Mouse (Mus musculus): Measurements from ENCODE around the gene Ccnf. TPM values are rescaled to one million over a fixed set of nuclear protein-coding genes. Genes with fewer than 3 reads are reported as not detected.

Ccnf gene
- polyA plus RNA-seq, 1 experiment from 2014 or later: 92.1 TPM

DNA sequence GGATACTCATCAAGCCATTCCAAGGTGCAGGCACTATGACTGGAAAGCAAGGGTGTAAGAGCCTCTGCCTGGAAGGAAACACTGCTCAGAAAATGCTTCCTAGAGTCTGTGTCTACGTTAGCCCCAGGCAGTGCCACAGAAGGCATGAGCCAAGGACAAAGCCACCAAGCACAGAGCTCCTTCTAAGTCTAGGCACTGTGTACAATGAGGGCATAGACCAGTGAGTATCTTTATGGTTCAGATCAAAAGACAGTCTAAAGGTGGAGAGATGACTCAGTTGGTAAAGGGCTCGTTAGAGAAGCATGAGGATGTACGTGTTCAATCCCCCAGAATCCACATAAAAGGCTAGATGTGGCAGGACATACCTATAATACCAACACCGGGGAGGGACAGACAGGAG is 50.2 kb downstream of the Ccnf start:
- Histone ChIP-seq H3K4me1 (ENCODE audit: control insufficient read depth, insufficient read depth, low read length) (peaks cover 5% of the 10 kb centered on the region; the same call in 1 of the 2 replicates), H3K4me2 (ENCODE audit: low read depth) (no peak overlapping the region), H3K9me3 (ENCODE audit: control insufficient read depth, low read length) (no peaks in the 10 kb centered on the region), H3K4me3 (ENCODE audit: low read depth, low read length) (no peak overlapping the region), H3K9ac (ENCODE audit: low read length) (no peak overlapping the region), H3K27ac (ENCODE audit: low read depth, low read length) (no peak overlapping the region), H3K27me3 (ENCODE audit: control insufficient read depth, insufficient read depth, low read length) (peaks cover 2% of the 10 kb centered on the region; the same call in 1 of the 2 replicates), H3K36me3 (ENCODE audit: control insufficient read depth, insufficient read depth, low read length) (no peaks in the 10 kb centered on the region)
- 81% methylated on average over 4 of the region's 4 CpGs for WGBS
- ATAC-seq (ENCODE audit: insufficient read depth, low FRiP score, low TSS enrichment): no peak
- no peak for DNase-seq (ENCODE audit: low spot score)

DNA sequence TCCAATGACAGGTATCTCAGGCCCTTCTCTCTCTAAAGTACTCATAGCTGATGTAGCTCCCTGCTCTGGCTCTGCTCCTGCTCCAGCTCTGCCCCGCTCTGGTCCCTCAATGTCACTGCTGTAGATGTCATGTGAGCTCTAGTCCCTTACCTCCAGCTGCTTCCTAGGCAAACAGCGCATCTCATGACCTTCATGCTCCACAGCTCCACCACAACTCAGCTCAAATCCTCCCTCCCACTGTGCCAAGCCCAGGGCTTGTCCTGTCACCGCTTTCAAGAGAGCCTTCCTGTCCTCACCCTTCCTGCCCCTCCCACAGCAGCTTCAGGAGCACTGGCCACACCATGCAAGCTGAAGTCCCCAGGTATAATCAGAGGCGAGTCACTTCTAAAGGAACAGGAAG is 51.5 kb downstream of the Ccnf start:
- 75% methylated on average over 4 of the region's 4 CpGs for WGBS
- ATAC-seq (ENCODE audit: insufficient read depth, low FRiP score, low TSS enrichment): no peak

DNA sequence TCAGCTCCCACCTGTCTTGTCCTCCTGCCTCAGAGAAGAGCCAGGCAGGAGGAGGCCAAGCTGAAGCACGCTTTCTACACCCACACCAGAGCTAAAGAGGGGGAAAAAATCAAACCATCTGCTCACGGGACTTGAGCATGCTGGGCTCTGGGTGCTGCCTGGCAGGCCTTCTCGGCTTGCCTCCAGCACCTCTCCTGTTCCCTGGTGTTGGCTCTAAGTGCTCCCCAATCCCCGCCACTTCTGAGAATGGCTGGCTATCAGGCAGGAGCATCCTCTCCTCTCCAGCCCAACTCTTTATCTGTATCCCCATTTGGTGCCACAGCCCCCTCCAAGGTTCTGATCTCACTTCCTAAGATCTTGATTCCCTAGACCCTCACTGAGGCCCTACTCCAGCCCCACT is 52.0 kb downstream of the Ccnf start:
- Histone ChIP-seq H3K27ac (ENCODE audit: low read depth, low read length) (no peak overlapping the region), H3K9ac (ENCODE audit: low read length) (no peak overlapping the region; the same call in 1 of the 2 replicates), H3K9me3 (ENCODE audit: control insufficient read depth, low read length) (no peaks in the 10 kb centered on the region), H3K4me3 (ENCODE audit: low read depth, low read length) (no peak overlapping the region), H3K4me1 (ENCODE audit: control insufficient read depth, insufficient read depth, low read length) (no peaks in the 10 kb centered on the region), H3K27me3 (ENCODE audit: control insufficient read depth, insufficient read depth, low read length) (no peaks in the 10 kb centered on the region), H3K36me3 (ENCODE audit: control insufficient read depth, insufficient read depth, low read length) (no peaks in the 10 kb centered on the region), H3K4me2 (ENCODE audit: low read depth) (no peak overlapping the region)
- DNase-seq (ENCODE audit: low spot score): no peak
- ATAC-seq (ENCODE audit: insufficient read depth, low FRiP score, low TSS enrichment): no peak
- 87% methylated on average over 4 of the region's 4 CpGs for WGBS

More for the DNA sequence above, 51.5 kb downstream of the Ccnf start:
- Histone ChIP-seq H3K4me1 (ENCODE audit: control insufficient read depth, insufficient read depth, low read length) (peaks cover 1% of the 10 kb centered on the region; the same call in 1 of the 2 replicates), H3K36me3 (ENCODE audit: control insufficient read depth, insufficient read depth, low read length) (no peaks in the 10 kb centered on the region), H3K9ac (ENCODE audit: low read length) (no peak overlapping the region), H3K27me3 (ENCODE audit: control insufficient read depth, insufficient read depth, low read length) (no peaks in the 10 kb centered on the region), H3K27ac (ENCODE audit: low read depth, low read length) (no peak overlapping the region), H3K4me3 (ENCODE audit: low read depth, low read length) (no peak overlapping the region), H3K4me2 (ENCODE audit: low read depth) (no peak overlapping the region), H3K9me3 (ENCODE audit: control insufficient read depth, low read length) (no peaks in the 10 kb centered on the region)
- no peak for DNase-seq (ENCODE audit: low spot score)

DNA sequence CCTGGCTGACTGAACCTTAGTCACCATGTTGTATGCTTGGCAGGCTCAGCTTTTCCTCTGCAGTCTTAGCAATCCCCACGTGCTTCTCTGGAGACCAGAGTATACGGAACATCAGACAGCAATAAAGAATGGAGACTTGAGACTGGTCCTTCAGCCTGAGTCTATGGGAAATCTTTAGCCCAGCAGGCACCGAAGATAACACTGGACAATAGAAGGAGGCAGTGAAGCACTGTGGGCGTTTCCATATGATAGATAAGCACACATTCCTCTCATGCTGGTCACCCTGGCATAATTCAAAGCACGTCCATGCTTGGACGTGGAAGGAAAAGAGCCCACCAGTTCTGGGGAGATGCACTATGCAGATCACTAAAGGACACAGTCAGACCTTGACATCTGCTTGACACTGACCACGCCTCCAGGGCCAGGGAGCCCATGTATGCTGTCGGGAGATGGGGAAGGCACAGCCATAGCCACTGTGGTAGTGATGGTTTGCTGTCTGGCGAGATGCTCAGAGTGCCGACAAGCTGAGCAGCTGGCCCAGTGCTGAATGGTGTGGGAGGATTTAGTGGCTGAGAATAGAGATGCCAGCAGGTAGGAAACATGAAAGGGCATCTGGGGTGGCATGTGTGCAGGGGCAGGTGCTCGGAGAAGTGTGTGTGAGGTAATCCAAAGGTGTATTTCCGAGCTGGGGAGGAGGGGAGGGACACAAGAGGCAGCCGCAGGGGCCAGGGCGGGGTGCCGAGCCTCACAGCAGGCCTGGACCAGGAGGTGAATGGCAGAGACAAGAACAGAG is 54.1 kb downstream of the Ccnf start:
- no peaks in the 10 kb centered on the region for H3K27me3 ChIP-seq (ENCODE audit: control insufficient read depth, insufficient read depth, low read length)
- 72% methylated on average over 15 of the region's 15 CpGs for WGBS
- ATAC-seq (ENCODE audit: insufficient read depth, low FRiP score, low TSS enrichment) (no peak), DNase-seq (ENCODE audit: low spot score) (no peak)
- H3K4me1 ChIP-seq (ENCODE audit: control insufficient read depth, insufficient read depth, low read length): no peaks in the 10 kb centered on the region
- no peak overlapping the region for H3K4me3 ChIP-seq (ENCODE audit: low read depth, low read length)
- H3K36me3 ChIP-seq (ENCODE audit: control insufficient read depth, insufficient read depth, low read length): no peaks in the 10 kb centered on the region
- no peak overlapping the region for H3K4me2 ChIP-seq (ENCODE audit: low read depth)
- H3K9me3 ChIP-seq (ENCODE audit: control insufficient read depth, low read length): no peaks in the 10 kb centered on the region
- H3K9ac ChIP-seq (ENCODE audit: low read length): no peak overlapping the region
- H3K27ac ChIP-seq (ENCODE audit: low read depth, low read length): no peak overlapping the region

DNA sequence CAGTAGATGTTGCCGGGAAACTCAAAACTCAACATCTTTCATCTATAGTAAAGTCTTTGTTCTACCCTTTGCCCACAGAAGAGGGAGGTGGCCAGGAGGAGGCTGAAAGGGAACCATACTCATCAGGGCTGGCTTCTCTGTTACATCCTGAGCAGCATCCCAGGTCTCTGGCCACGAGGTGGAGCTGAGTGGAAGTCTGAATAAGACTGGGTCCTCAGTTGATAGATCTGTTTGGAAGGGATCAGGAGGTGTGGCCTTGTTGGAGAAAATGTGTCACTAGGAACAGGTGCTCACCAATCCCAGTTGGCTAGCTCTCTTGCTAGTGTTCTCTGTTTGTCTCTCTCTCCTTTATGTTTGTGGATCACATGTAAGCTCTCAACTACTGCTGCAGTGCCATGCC is 55.9 kb downstream of the Ccnf start:
- H3K4me2 ChIP-seq (ENCODE audit: low read depth): no peak overlapping the region
- no peaks in the 10 kb centered on the region for H3K36me3 ChIP-seq (ENCODE audit: control insufficient read depth, insufficient read depth, low read length)
- ATAC-seq (ENCODE audit: insufficient read depth, low FRiP score, low TSS enrichment) (no peak), DNase-seq (ENCODE audit: low spot score) (no peak)
- no peaks in the 10 kb centered on the region for H3K4me1 ChIP-seq (ENCODE audit: control insufficient read depth, insufficient read depth, low read length)
- 65% methylated on average over 2 of the region's 2 CpGs for WGBS
- H3K4me3 ChIP-seq (ENCODE audit: low read depth, low read length): no peak overlapping the region
- no peaks in the 10 kb centered on the region for H3K27me3 ChIP-seq (ENCODE audit: control insufficient read depth, insufficient read depth, low read length)
- H3K27ac ChIP-seq (ENCODE audit: low read depth, low read length): no peak overlapping the region
- no peaks in the 10 kb centered on the region for H3K9me3 ChIP-seq (ENCODE audit: control insufficient read depth, low read length)
- H3K9ac ChIP-seq (ENCODE audit: low read length): no peak overlapping the region

DNA sequence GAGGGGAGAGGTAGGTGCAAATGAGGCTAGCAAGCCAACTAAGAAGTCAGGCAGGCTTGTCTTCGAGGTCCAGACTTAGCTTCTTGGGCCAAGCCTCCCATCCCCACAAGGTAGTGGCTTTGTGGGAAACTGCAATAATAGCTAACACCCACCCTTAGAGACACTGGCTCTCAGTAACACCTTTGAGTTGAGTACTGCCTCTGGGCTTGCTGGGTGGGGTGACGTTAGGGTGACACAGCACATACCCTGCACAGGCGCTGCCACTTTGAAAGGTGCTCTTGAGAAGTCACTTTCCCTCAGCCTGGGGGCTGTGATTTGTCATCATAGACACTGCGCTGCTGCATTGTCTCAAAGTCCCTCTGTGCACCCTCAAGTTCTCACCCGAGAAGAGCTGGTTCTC is 57.5 kb downstream of the Ccnf start:
- H3K4me1 ChIP-seq (ENCODE audit: control insufficient read depth, insufficient read depth, low read length): no peaks in the 10 kb centered on the region
- no peaks in the 10 kb centered on the region for H3K9me3 ChIP-seq (ENCODE audit: control insufficient read depth, low read length)
- no peak overlapping the region for H3K4me3 ChIP-seq (ENCODE audit: low read depth, low read length)
- no peaks in the 10 kb centered on the region for H3K36me3 ChIP-seq (ENCODE audit: control insufficient read depth, insufficient read depth, low read length)
- no peak for DNase-seq (ENCODE audit: low spot score)
- no peak overlapping the region for H3K27ac ChIP-seq (ENCODE audit: low read depth, low read length)
- ATAC-seq (ENCODE audit: insufficient read depth, low FRiP score, low TSS enrichment): no peak
- no peak overlapping the region for H3K4me2 ChIP-seq (ENCODE audit: low read depth)
- no peak overlapping the region for H3K9ac ChIP-seq (ENCODE audit: low read length)
- H3K27me3 ChIP-seq (ENCODE audit: control insufficient read depth, insufficient read depth, low read length): no peaks in the 10 kb centered on the region
- 95% methylated on average over 5 of the region's 5 CpGs for WGBS

DNA sequence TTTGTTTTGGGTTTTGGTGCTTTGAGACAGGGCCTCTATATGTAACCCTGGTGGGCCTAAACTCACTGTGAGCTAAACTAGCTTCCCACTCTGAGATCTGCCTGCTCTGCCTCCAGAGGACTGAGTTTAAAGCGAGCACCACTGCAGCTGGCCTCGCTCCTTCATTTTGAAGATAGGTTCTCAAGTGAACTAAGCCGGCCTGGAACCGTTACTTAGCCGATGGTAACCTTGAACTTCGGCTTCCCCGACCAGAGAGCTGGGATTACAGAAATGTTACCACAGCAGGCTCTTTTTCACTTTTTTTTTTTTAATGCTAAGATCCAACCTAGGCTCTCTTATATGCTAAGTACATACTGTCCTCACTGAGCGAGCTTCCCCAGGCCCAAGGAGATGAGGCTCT is 58.0 kb downstream of the Ccnf start:
- no peaks in the 10 kb centered on the region for H3K27me3 ChIP-seq (ENCODE audit: control insufficient read depth, insufficient read depth, low read length)
- ATAC-seq (ENCODE audit: insufficient read depth, low FRiP score, low TSS enrichment) (no peak), DNase-seq (ENCODE audit: low spot score) (no peak)
- no peaks in the 10 kb centered on the region for H3K36me3 ChIP-seq (ENCODE audit: control insufficient read depth, insufficient read depth, low read length)
- no peak overlapping the region for H3K9ac ChIP-seq (ENCODE audit: low read length)
- H3K9me3 ChIP-seq (ENCODE audit: control insufficient read depth, low read length): no peaks in the 10 kb centered on the region
- H3K27ac ChIP-seq (ENCODE audit: low read depth, low read length): no peak overlapping the region
- no peak overlapping the region for H3K4me3 ChIP-seq (ENCODE audit: low read depth, low read length)
- 92% methylated on average over 8 of the region's 8 CpGs for WGBS
- no peaks in the 10 kb centered on the region for H3K4me1 ChIP-seq (ENCODE audit: control insufficient read depth, insufficient read depth, low read length)
- H3K4me2 ChIP-seq (ENCODE audit: low read depth): no peak overlapping the region

DNA sequence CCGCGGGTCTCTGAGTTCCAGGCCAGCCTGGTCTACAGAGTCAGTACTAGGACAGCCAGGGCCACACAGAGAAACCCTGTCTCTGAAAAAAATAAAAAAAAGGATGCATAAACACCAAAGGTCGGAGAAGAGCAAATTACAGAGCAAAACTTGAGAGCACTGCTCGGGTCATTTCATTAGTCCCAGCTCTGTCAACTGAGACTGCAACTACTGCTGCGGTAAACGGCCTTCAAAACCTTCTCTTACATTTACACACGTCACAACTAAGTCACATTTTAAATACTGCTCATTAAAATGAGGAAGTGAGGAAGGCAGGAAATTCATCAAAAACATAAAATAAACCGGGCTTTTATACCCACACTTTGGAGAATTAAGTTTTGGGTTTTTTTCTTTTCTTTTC is 58.4 kb downstream of the Ccnf start:
- Histone ChIP-seq H3K9ac (ENCODE audit: low read length) (no peak overlapping the region), H3K36me3 (ENCODE audit: control insufficient read depth, insufficient read depth, low read length) (no peaks in the 10 kb centered on the region), H3K27ac (ENCODE audit: low read depth, low read length) (no peak overlapping the region), H3K4me3 (ENCODE audit: low read depth, low read length) (no peak overlapping the region), H3K4me2 (ENCODE audit: low read depth) (no peak overlapping the region), H3K27me3 (ENCODE audit: control insufficient read depth, insufficient read depth, low read length) (no peaks in the 10 kb centered on the region), H3K9me3 (ENCODE audit: control insufficient read depth, low read length) (no peaks in the 10 kb centered on the region), H3K4me1 (ENCODE audit: control insufficient read depth, insufficient read depth, low read length) (no peaks in the 10 kb centered on the region)
- WGBS: 84% methylated on average over 8 of the region's 8 CpGs
- no peak for ATAC-seq (ENCODE audit: insufficient read depth, low FRiP score, low TSS enrichment)
- no peak for DNase-seq (ENCODE audit: low spot score)

DNA sequence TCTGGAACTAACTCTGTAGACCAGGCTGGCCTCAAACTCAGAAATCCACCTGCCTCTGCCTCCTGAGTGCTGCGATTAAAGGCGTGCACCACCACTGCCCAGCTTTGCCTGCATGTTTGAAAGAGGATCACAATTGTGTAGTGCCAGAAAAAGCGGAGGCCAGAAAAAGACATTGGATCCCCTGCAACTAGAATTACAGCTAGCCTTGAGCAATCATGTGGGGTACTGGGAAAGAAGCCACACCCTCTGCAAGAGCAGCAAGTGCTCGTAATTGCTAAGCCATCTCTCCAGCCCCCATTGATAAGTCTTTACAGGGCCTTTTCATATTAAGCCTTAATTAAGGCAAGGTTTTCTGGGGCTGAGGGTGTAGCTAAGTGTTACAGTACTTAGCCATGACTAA is 59.8 kb downstream of the Ccnf start:
- 83% methylated on average over 4 of the region's 4 CpGs for WGBS
- ATAC-seq (ENCODE audit: insufficient read depth, low FRiP score, low TSS enrichment): no peak

More for the DNA sequence above, 59.8 kb downstream of the Ccnf start:
- no peak for DNase-seq (ENCODE audit: low spot score)
- Histone ChIP-seq H3K27me3 (ENCODE audit: control insufficient read depth, insufficient read depth, low read length) (no peaks in the 10 kb centered on the region), H3K36me3 (ENCODE audit: control insufficient read depth, insufficient read depth, low read length) (no peaks in the 10 kb centered on the region), H3K27ac (ENCODE audit: low read depth, low read length) (no peak overlapping the region), H3K4me3 (ENCODE audit: low read depth, low read length) (no peak overlapping the region), H3K9ac (ENCODE audit: low read length) (no peak overlapping the region), H3K9me3 (ENCODE audit: control insufficient read depth, low read length) (no peaks in the 10 kb centered on the region), H3K4me1 (ENCODE audit: control insufficient read depth, insufficient read depth, low read length) (no peaks in the 10 kb centered on the region), H3K4me2 (ENCODE audit: low read depth) (no peak overlapping the region)

All from neural tube, embryonic 11.5 days (tissue).